Mouse (Mus musculus) olfactory bulb, adult 2 months (tissue): ENCODE results near the gene Lypd6b. TPM values are rescaled to one million over a fixed set of nuclear protein-coding genes. Genes with fewer than 3 reads are reported as not detected.

Experiments
- H3K27ac ChIP-seq: fragments of 200-500 bp; 2 replicates; pipeline ENCODE4 v1.5.1; 2012; ENCODE audit warnings: low read depth, low read length; ENCODE audit not compliant: insufficient read depth
- H3K4me1 ChIP-seq: fragments of 200-500 bp; 2 replicates; pipeline ENCODE4 v1.6.1; 2012; ENCODE audit warnings: low read length; ENCODE audit not compliant: control insufficient read depth, insufficient read depth
- H3K4me3 ChIP-seq: fragments of 200-500 bp; 2 replicates; pipeline ENCODE4 v1.5.1; 2012; ENCODE audit warnings: mild to moderate bottlenecking, low read depth, low read length, moderate library complexity; ENCODE audit not compliant: insufficient read depth
- CTCF ChIP-seq: fragments of 200-500 bp; IDR thresholded peaks from 2 replicates; pipeline ENCODE4 v1.5.1; 2012; ENCODE audit warnings: low read depth, mild to moderate bottlenecking, low read length, moderate library complexity; ENCODE audit not compliant: insufficient read depth
- POLR2A ChIP-seq: fragments of 200-500 bp; IDR thresholded peaks from 2 replicates; pipeline ENCODE4 v1.6.1; 2012; ENCODE audit warnings: mild to moderate bottlenecking, low read depth, low read length, moderate library complexity; ENCODE audit not compliant: insufficient read depth
- WGBS: fragments of 180-500 bp; shearing (Covaris S2); methylation state at CpG from one replicate; pipeline ENCODE4 v1.1.7; 2018; 5-methylcytosine and 5-hydroxymethylcytosine counted together
- polyA plus RNA-seq: library from polyadenylated mRNA; stranded (reverse); fragments of >200 nt; gene quantifications from 2 replicates; pipeline ENCODE4 v1.2.4, GENCODE M21; 2012; ENCODE audit warnings: low replicate concordance; ENCODE audit not compliant: missing spikeins, insufficient read depth, insufficient read length

The Lypd6b gene
- polyA plus RNA-seq, 1 experiment: not detected

GRCm38 (mm10) chr2:49811871-49812363, 24.4 kb downstream of the Lypd6b start:
- Histone ChIP-seq H3K4me3 (no peak overlapping the region), H3K27ac (no peak overlapping the region), H3K4me1 (peaks cover 3% of the 10 kb centered on the region; the same call in 1 of the 2 replicates)
- TF ChIP-seq POLR2A (no peak), CTCF (no peak)
- WGBS: 44% methylated on average over 4 of the region's 4 CpGs

- WGBS: 93% methylated on average over 4 of the region's 4 CpGs
- no peak overlapping the region for H3K4me3 ChIP-seq
Measured at GRCm38 (mm10) chr2:49813151-49813550, 25.7 kb downstream of the Lypd6b start.

GRCm38 (mm10) chr2:49814011-49814410, 26.5 kb downstream of the Lypd6b start:
- H3K4me1 ChIP-seq: peaks cover 3% of the 10 kb centered on the region; the same call in 1 of the 2 replicates
- TF ChIP-seq POLR2A: no peak
- no peak for TF ChIP-seq CTCF
- H3K4me3 ChIP-seq: no peak overlapping the region
- H3K27ac ChIP-seq: no peak overlapping the region
- 85% methylated on average over 6 of the region's 6 CpGs for WGBS

More at GRCm38 (mm10) chr2:49813151-49813550, 25.7 kb downstream of the Lypd6b start:
- no peak overlapping the region for H3K27ac ChIP-seq
- H3K4me1 ChIP-seq: peaks cover 3% of the 10 kb centered on the region; the same call in 1 of the 2 replicates
- no peak for TF ChIP-seq CTCF
- TF ChIP-seq POLR2A: no peak

- Histone ChIP-seq H3K27ac (no peak overlapping the region), H3K4me3 (no peak overlapping the region), H3K4me1 (peaks cover 3% of the 10 kb centered on the region; the same call in 1 of the 2 replicates)
- TF ChIP-seq POLR2A (no peak), CTCF (no peak)
- 97% methylated on average over 3 of the region's 3 CpGs for WGBS
Measured at GRCm38 (mm10) chr2:49815696-49816320, 28.3 kb downstream of the Lypd6b start.

- TF ChIP-seq CTCF (no peak), POLR2A (no peak)
- Histone ChIP-seq H3K27ac (no peak overlapping the region), H3K4me3 (no peak overlapping the region), H3K4me1 (peaks cover 3% of the 10 kb centered on the region; the same call in 1 of the 2 replicates)
- 92% methylated on average over 5 of the region's 5 CpGs for WGBS
Measured at GRCm38 (mm10) chr2:49816549-49816948, 29.1 kb downstream of the Lypd6b start.

DNA sequence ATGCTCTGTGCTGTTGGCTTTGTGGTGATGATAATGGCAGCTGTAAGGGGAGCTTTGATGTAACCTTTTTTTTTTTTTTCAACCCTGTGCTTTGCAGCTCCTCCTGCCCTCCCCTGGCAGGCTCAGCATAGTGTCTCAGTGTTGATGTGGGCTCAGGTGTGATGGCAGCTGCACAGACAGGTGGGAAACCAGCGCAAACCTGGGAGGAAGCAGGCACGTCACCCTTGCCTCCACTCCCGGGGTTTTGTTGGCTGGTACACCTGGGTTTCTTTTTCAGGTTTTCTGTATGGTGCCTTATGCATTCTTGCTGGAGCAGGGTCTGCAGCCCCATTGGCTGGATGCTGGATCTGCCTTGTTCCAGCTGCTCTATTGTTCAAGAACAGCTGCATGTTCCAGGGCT, 29.7 kb downstream of the Lypd6b start:
- WGBS: 90% methylated on average over 3 of the region's 3 CpGs
- TF ChIP-seq CTCF (no peak), POLR2A (no peak)

GRCm38 (mm10) chr2:49818126-49818525, 30.6 kb downstream of the Lypd6b start:
- H3K27ac ChIP-seq: no peak overlapping the region
- TF ChIP-seq CTCF: no peak
- no peak for TF ChIP-seq POLR2A
- no peak overlapping the region for H3K4me3 ChIP-seq
- H3K4me1 ChIP-seq: no peaks in the 10 kb centered on the region
- WGBS: 94% methylated on average over 5 of the region's 5 CpGs

More for the DNA sequence above, 29.7 kb downstream of the Lypd6b start:
- Histone ChIP-seq H3K4me3 (no peak overlapping the region), H3K4me1 (no peaks in the 10 kb centered on the region), H3K27ac (no peak overlapping the region)

GRCm38 (mm10) chr2:49822312-49822711, 34.8 kb downstream of the Lypd6b start:
- H3K4me1 ChIP-seq: no peaks in the 10 kb centered on the region
- WGBS: 91% methylated on average over 1 of the region's 1 CpGs
- H3K27ac ChIP-seq: no peak overlapping the region
- TF ChIP-seq CTCF (no peak), POLR2A (no peak)
- H3K4me3 ChIP-seq: no peak overlapping the region

GRCm38 (mm10) chr2:49825588-49825987, 38.1 kb downstream of the Lypd6b start:
- Histone ChIP-seq H3K4me3 (no peak overlapping the region), H3K4me1 (no peaks in the 10 kb centered on the region), H3K27ac (no peak overlapping the region)
- WGBS: 61% methylated on average over 1 of the region's 1 CpGs
- no peak for TF ChIP-seq CTCF
- TF ChIP-seq POLR2A: no peak
